Mouse (Mus musculus): Measurements from ENCODE around the gene Zfp13. TPM values are rescaled to one million over a fixed set of nuclear protein-coding genes. Genes with fewer than 3 reads are reported as not detected.
"Not testable (repeated sequence)": the region's sequence is repeated elsewhere in the genome, so short reads cannot be mapped to it uniquely, and the experiment has no call there.

Zfp13 gene
- polyA plus RNA-seq, 1 experiment from 2014 or later = 10.5 TPM

GRCm38 (mm10) chr17:23537554-23538255 is 61.6 kb downstream of the Zfp13 start:
- no peaks in the 10 kb centered on the region for H3K9me3 ChIP-seq
- no peak overlapping the region for H3K27ac ChIP-seq
- no peak overlapping the region for H3K9ac ChIP-seq
- H3K4me3 ChIP-seq (replicated peaks) = peak overlapping the region; percentile 29
- peaks cover 3% of the 10 kb centered on the region; the same call in 1 of the 2 replicates for H3K4me1 ChIP-seq (replicated peaks)
- H3K27me3 ChIP-seq (replicated peaks) = peaks cover 18% of the 10 kb centered on the region
- no peak for ATAC-seq
- 6% methylated on average over 27 of the region's 27 CpGs for WGBS
- H3K4me2 ChIP-seq (replicated peaks) = peak overlapping the region; percentile 66
- no peaks in the 10 kb centered on the region for H3K36me3 ChIP-seq

- Histone ChIP-seq H3K4me2 (replicated peaks) (peak overlapping the region; percentile 41), H3K4me3 (replicated peaks) (0 out of 2 replicates have a peak overlapping the region, but pooled peaks have one; percentile 14), H3K27me3 (replicated peaks) (peaks cover 18% of the 10 kb centered on the region)
- peak; percentile 79 for ATAC-seq
- not testable (repeated sequence) for H3K36me3 ChIP-seq; H3K9me3 ChIP-seq; H3K9ac ChIP-seq; H3K4me1 ChIP-seq (replicated peaks); H3K27ac ChIP-seq
- 2% methylated on average over 17 of the region's 29 CpGs for WGBS
Observed at GRCm38 (mm10) chr17:23535046-23535788, 64.1 kb downstream of the Zfp13 start.

GRCm38 (mm10) chr17:23533591-23534490 is 65.4 kb downstream of the Zfp13 start:
- not testable (repeated sequence) for H3K4me1 ChIP-seq (replicated peaks); H3K36me3 ChIP-seq; H3K4me3 ChIP-seq (replicated peaks); H3K27ac ChIP-seq; H3K27me3 ChIP-seq (replicated peaks); H3K9ac ChIP-seq; H3K9me3 ChIP-seq
- 0 out of 2 replicates have a peak overlapping the region, but pooled peaks have one; percentile 41 for H3K4me2 ChIP-seq (replicated peaks)
- 8% methylated on average over 11 of the region's 23 CpGs for WGBS
- ATAC-seq = peak; percentile 71

GRCm38 (mm10) chr17:23531408-23531807 is 67.9 kb downstream of the Zfp13 start:
- H3K4me2 ChIP-seq (replicated peaks); H3K9me3 ChIP-seq; H3K36me3 ChIP-seq; H3K27ac ChIP-seq; H3K9ac ChIP-seq; ATAC-seq; H3K4me3 ChIP-seq (replicated peaks); H3K4me1 ChIP-seq (replicated peaks); H3K27me3 ChIP-seq (replicated peaks): not testable (repeated sequence)
- WGBS = 27% methylated on average over 1 of the region's 1 CpGs

Other genes with a start within 250 kb of the Zfp13 start
- not detected in 2 replicates for gene Vmn2r116, start 214.9 kb downstream of the Zfp13 start, polyA plus RNA-seq (2015; fragmentation: Nextera tagmentation; extraction: Ambion mirVana)
- not detected in 2 replicates for gene Vmn2r117, start 119.8 kb downstream of the Zfp13 start, polyA plus RNA-seq (2015; fragmentation: Nextera tagmentation; extraction: Ambion mirVana)
- gene Zfp213, start 35.2 kb downstream of the Zfp13 start, polyA plus RNA-seq (2015; fragmentation: Nextera tagmentation; extraction: Ambion mirVana) = 15.2 and 17.7 TPM in 2 replicates
- 0.14 TPM in 1 of 2 replicates, not detected in the other for gene Zscan10, start 1.4 kb upstream of the Zfp13 start, polyA plus RNA-seq (2015; fragmentation: Nextera tagmentation; extraction: Ambion mirVana)
- 0.69 and 0.79 TPM in 2 replicates for gene Mmp25, start 45.8 kb upstream of the Zfp13 start, polyA plus RNA-seq (2015; fragmentation: Nextera tagmentation; extraction: Ambion mirVana)
- 4.2 TPM in 2 replicates for gene Bicdl2, start 61.0 kb upstream of the Zfp13 start, polyA plus RNA-seq (2015; fragmentation: Nextera tagmentation; extraction: Ambion mirVana)
- gene Hcfc1r1, start 74.1 kb upstream of the Zfp13 start, polyA plus RNA-seq (2015; fragmentation: Nextera tagmentation; extraction: Ambion mirVana) = 68.9 and 69.9 TPM in 2 replicates
- 43.0 and 43.2 TPM in 2 replicates for gene Thoc6, start 74.4 kb upstream of the Zfp13 start, polyA plus RNA-seq (2015; fragmentation: Nextera tagmentation; extraction: Ambion mirVana)
- gene Tnfrsf12a, start 78.0 kb upstream of the Zfp13 start, polyA plus RNA-seq (2015; fragmentation: Nextera tagmentation; extraction: Ambion mirVana) = 24.2 and 24.8 TPM in 2 replicates
- 42.8 and 46.2 TPM in 2 replicates for gene Cldn6, start 79.8 kb upstream of the Zfp13 start, polyA plus RNA-seq (2015; fragmentation: Nextera tagmentation; extraction: Ambion mirVana)
- 1.3 and 2.0 TPM in 2 replicates for gene Cldn9, start 84.5 kb upstream of the Zfp13 start, polyA plus RNA-seq (2015; fragmentation: Nextera tagmentation; extraction: Ambion mirVana)
- 0.14 TPM in 1 of 2 replicates, not detected in the other for gene 1520401A03Rik, start 123.3 kb upstream of the Zfp13 start, polyA plus RNA-seq (2015; fragmentation: Nextera tagmentation; extraction: Ambion mirVana)
- 42.3 and 46.0 TPM in 2 replicates for gene Pkmyt1, start 126.8 kb upstream of the Zfp13 start, polyA plus RNA-seq (2015; fragmentation: Nextera tagmentation; extraction: Ambion mirVana)
- 21.8 and 22.7 TPM in 2 replicates for gene Paqr4, start 141.4 kb upstream of the Zfp13 start, polyA plus RNA-seq (2015; fragmentation: Nextera tagmentation; extraction: Ambion mirVana)
- gene Kremen2, start 146.3 kb upstream of the Zfp13 start, polyA plus RNA-seq (2015; fragmentation: Nextera tagmentation; extraction: Ambion mirVana) = 0.33 and 0.49 TPM in 2 replicates
- 48.3 and 49.4 TPM in 2 replicates for gene Flywch1, start 172.1 kb upstream of the Zfp13 start, polyA plus RNA-seq (2015; fragmentation: Nextera tagmentation; extraction: Ambion mirVana)
- gene Flywch2, start 186.6 kb upstream of the Zfp13 start, polyA plus RNA-seq (2015; fragmentation: Nextera tagmentation; extraction: Ambion mirVana) = 14.7 TPM in 2 replicates
- gene Srrm2, start 191.0 kb upstream of the Zfp13 start, polyA plus RNA-seq (2015; fragmentation: Nextera tagmentation; extraction: Ambion mirVana) = 408 and 435 TPM in 2 replicates
- gene Elob, start 229.6 kb upstream of the Zfp13 start, polyA plus RNA-seq (2015; fragmentation: Nextera tagmentation; extraction: Ambion mirVana) = 939 and 946 TPM in 2 replicates
- gene Prss33, start 236.6 kb upstream of the Zfp13 start, polyA plus RNA-seq (2015; fragmentation: Nextera tagmentation; extraction: Ambion mirVana) = 0.14 and 0.20 TPM in 2 replicates
- 5.1 and 9.9 TPM in 2 replicates for gene Prss32, start 244.4 kb upstream of the Zfp13 start, polyA plus RNA-seq (2015; fragmentation: Nextera tagmentation; extraction: Ambion mirVana)
- gene Prss41, start 244.7 kb upstream of the Zfp13 start, polyA plus RNA-seq (2015; fragmentation: Nextera tagmentation; extraction: Ambion mirVana) = 2.1 and 3.3 TPM in 2 replicates